Mouse (Mus musculus) liver, postnatal 0 days (tissue): Measurements from ENCODE around the gene Hpca.

Experiments used
- CTCF ChIP-seq: sonication (generic); IDR thresholded peaks from 2 replicates; pipeline ENCODE4 v1.5.1; 2016; ENCODE audit warnings: antibody characterized with exemption, low read depth
- EP300 ChIP-seq: IDR thresholded peaks from 2 replicates; pipeline ENCODE4 v1.6.1; 2016; ENCODE audit warnings: antibody characterized with exemption, low read depth, mild to moderate bottlenecking

- TF ChIP-seq CTCF (peak; percentile 90), EP300 (no peak)
Measured at GRCm38 (mm10) chr4:129134799-129135585, 13.2 kb upstream of the Hpca start.
